Mouse (Mus musculus) naive thymus-derived CD4-positive, alpha-beta T cell, adult 2 months (primary cell): ENCODE data around the gene Fkbp8.

ENCODE experiments used
- DNase-seq: peaks from one replicate; pipeline ENCODE4 v3.0.0-alpha.2; 2011; ENCODE audit warnings: low read depth

Fkbp8 gene

DNA sequence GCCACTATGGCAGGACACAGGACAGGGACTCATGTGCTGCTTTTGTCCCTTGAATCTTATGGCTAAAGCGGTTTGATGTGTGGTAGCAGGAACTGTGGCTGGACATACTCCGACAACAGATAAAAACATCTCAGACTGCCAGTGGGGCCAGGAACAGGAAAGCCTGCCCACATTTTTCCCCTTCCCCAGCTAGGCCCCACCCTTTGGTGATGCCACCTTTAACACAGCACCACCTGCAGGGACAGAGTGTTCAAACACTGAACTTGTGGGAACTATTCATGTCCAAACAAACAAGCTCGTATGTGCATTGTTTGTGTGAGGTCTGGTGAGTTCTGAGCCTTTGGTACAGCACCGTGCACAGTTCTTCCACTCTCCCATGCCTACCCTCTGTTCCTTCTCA, 30.8 kb downstream of the Fkbp8 start:
- peak; percentile 68 for DNase-seq

- peak; percentile 49 for DNase-seq
These were observed 31.5 kb downstream of the Fkbp8 start for GRCm38 (mm10) chr8:70558983-70559382.

GRCm38 (mm10) chr8:70560096-70560495, 32.6 kb downstream of the Fkbp8 start:
- DNase-seq: peak; percentile 57

DNA sequence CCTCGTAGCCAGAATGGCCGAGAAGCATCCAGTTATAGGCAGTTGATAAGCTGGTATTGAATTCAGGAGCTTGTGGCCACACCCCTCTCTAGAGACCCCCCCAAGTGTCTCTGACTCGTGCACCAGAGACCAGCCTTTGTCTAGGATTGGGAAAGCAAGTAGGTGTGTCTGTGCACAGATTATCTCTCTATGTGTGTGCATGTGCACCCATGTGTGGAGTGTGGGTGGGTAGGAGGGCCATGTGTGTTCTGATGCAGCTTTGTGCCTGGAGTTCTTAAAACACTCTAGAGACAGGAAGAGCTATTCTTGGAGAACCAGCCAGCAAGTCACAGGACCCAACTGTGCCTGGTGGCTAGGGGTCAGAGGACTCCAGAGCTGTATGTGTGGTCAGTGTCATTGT, 33.0 kb downstream of the Fkbp8 start:
- no peak for DNase-seq

DNA sequence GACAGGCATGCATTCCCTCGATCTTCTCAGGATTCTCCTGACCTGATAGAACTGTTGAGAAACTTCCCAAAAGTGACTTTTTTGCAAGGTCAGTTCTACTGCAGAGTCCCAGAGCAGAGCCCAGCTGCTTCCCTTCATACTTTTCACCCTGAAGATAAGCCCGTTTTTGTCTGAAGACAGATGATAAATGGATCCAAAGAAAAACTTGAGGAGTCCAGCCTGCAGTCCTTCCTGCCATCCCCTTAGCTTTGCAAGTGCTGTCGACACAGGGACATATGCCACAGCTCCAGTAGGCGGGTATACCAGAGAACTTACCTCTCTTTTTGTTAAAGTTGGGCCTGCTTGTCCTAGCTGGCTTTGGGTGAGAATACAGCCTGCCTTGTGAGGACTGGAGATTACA, 33.8 kb downstream of the Fkbp8 start:
- DNase-seq: no peak

DNA sequence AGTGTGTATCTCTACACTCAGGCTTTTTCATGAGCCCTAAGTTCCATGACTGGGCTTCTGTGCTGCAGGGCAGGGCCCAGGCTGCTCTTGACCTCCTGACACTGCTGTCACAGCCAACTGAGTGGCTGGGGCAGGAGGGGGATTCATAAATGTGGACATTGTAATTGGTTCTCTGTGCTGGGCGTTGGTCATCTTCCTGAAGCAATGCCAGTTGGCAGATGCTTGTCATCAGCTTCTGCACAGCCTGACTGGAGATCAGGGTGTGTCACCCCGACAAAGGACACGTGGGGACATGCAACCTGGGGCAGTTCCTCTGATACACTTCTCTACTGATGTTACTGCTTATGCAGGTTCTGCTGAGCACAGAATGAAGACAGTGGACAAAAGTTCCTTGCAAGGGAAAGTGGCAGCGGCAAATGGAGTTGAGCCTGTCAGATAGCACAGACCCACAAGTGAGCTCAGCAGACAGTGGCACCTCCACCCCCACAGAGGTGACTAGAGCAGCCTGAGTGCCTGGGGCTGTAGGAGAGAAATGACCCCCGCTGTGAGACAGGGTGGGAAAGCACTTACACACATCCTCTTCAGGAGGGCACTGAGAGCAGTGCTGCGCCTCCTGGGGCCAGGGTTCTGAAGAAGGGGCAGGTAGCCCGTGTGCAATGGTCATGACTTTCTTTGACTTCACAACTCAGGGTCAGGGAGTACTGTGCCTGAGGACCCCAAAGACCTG, 34.4 kb downstream of the Fkbp8 start:
- no peak for DNase-seq

DNA sequence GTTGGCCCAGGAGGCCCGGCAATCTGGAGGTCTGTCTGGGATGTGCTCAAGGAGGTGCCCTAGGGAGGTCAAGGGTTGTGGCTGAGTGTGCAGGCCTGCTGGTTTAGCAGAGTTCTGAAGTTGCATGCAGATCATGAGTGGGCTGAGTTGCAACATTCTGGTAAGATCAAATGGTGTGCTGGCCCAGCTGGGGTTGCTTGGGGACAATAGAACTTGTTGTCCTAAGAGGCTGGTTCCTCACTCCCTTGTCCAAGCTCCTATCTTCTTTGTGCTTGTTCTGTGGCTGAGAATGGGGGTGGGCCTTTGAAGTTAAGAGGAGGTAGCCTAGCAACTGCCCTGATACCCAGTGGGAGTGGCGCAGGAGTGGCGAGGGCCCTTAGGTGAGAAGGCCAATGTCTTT, 35.3 kb downstream of the Fkbp8 start:
- no peak for DNase-seq

GRCm38 (mm10) chr8:70563763-70564387, 36.4 kb downstream of the Fkbp8 start:
- no peak for DNase-seq

GRCm38 (mm10) chr8:70564696-70565235, 37.2 kb downstream of the Fkbp8 start:
- DNase-seq: no peak

- no peak for DNase-seq
These were observed 38.0 kb downstream of the Fkbp8 start for GRCm38 (mm10) chr8:70565561-70565960.

DNA sequence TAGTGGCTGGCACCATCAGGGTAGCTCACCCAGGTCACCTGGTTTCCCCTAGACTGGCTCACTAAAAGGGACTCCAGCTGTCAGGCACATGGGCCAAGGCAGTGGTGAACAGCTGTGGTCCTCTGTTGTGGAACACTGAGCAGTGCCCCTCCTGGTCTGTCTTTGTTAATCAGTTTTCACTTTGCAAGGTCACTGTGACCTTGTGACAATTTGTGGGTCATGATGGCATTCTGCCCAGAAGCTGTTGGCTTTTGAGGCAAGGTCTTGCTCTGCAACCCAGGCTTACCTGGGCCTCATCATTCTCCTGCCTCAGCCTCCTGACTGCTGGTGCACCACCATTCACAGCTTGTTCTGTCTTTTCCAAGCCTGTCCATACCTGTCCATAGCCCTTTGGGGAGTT, 42.8 kb downstream of the Fkbp8 start:
- no peak for DNase-seq

- no peak for DNase-seq
These were observed 43.5 kb downstream of the Fkbp8 start for GRCm38 (mm10) chr8:70570990-70571389.

- DNase-seq: no peak
These were observed 46.8 kb downstream of the Fkbp8 start for GRCm38 (mm10) chr8:70574302-70574701.

GRCm38 (mm10) chr8:70574915-70575314, 47.4 kb downstream of the Fkbp8 start:
- DNase-seq: no peak

DNA sequence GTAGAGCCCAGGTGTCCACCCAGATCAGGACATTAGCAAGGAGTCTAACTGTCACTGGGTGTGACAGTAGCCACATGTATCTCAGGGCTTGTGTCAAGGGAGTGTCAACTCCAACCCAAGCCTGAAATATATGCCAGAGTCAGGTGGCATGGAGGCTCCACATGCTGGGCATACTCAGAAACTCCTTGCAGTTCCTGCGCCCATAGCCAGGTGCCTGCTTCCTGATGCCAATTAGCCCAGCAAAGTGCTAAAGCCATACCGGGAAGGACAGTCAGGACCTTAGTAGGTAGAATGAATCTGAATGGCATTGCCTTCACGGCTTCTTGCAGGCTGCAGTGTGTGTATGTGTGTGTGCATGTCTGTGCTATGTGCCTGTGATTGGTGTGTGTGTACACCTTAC, 49.7 kb downstream of the Fkbp8 start:
- DNase-seq: no peak

DNA sequence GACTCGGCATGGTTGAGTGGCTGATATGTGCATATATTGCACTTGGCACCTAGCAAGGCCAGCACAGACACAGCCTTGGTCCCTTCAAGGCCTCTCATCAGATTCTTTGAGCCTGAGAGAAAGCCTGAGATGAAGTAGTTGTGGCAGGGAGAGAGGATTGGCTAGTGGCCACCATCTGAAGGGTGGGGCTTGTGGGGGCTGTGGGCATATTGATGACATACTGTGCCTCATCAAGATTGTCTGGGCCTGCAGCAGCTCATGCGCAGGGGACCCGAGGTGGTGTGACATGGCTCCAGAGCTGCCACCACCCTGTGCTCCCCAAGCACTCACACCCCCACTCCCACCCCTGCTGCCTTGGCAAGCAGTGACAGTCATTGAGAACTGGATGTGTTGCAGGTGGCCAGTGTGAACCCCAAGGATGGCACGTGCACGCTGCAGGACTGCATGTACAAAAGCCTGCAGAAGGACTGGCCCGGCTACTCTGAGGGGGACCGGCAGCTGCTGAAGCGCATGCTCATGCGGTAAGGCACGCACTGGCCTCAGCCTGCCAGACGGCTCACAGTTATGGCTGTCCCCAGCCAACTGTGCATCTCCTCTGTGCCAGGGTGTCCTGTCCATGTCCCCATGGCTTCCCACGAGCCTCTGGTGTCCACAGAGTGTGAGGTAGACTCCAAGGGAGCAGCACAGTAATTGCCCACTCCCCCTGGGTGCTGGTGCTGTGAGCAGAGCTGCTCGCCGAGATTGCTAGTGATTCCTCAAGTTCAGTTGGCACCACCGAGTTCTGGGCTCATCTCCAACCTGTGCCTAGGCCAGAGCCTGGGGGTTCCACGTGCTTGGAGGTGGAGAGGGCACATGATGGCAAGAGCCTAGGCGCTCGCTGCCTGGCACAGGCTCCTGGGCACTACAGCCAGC, 56.2 kb downstream of the Fkbp8 start:
- DNase-seq: no peak

DNA sequence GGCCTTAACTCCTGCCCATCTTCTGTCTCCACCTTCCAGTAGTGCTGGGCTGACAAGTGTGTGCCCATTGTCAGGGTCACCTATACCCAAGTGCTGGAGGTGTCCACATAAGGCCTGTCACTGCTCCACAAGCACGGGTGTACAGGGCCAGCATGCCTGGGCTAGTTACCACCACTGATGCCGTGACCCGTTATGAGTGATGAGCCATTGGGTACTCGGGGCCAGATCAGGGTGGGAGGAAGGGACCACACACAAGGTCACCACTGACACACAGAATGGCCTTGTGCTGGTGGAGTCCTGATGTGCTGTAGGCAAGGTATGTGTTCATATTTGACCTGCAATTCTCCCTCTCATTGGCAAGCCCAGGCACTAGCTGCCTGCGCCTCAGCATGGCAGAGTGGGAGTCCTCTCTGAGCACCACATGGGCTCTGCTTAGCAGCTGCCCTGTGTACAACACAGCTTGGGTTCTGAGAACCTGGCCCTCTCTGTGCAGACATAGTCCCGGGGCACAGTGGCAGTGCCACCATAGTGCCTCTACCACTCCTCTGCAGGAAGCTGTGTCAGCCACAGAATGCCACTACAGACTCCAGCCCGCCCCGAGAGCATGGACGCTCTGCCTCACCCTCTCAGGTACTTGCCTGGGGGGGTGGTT, 57.2 kb downstream of the Fkbp8 start:
- no peak for DNase-seq
